Mouse (Mus musculus) lung, embryonic 16.5 days (tissue): Measurements from ENCODE around the gene Gm13271. TPM values are rescaled to one million over a fixed set of nuclear protein-coding genes. Genes with fewer than 3 reads are reported as not detected.
"Not testable (repeated sequence)": the region's sequence is repeated elsewhere in the genome, so short reads cannot be mapped to it uniquely, and the experiment has no call there.

Source experiments
- ATAC-seq: fragments of 200-750 bp; cut with Nextera tagmentation; 2 replicates; pipeline ENCODE4 v1.8.0; 2017; ENCODE audit warnings: low read depth, mild to moderate bottlenecking, moderate library complexity
- H3K27ac ChIP-seq: fragments of 300-500 bp; sonication (generic); 2 replicates; pipeline ENCODE4 v1.5.1; 2014; ENCODE audit warnings: mild to moderate bottlenecking, control low read depth, low read length
- H3K27me3 ChIP-seq: fragments of 300-500 bp; sonication (generic); 2 replicates; pipeline ENCODE4 v1.6.1; 2014; ENCODE audit warnings: low read depth, low read length, mixed read lengths; ENCODE audit not compliant: control insufficient read depth, insufficient read depth
- H3K36me3 ChIP-seq: fragments of 300-500 bp; sonication (generic); 2 replicates; pipeline ENCODE4 v1.6.1; 2014; ENCODE audit warnings: low read length; ENCODE audit not compliant: control insufficient read depth, insufficient read depth
- H3K4me1 ChIP-seq: fragments of 300-500 bp; sonication (generic); replicated peaks from 2 replicates; pipeline ENCODE4 v1.6.1; 2014; ENCODE audit warnings: low read length, mixed read lengths; ENCODE audit not compliant: control insufficient read depth, insufficient read depth
- H3K4me2 ChIP-seq: fragments of 300-500 bp; sonication (generic); 2 replicates; pipeline ENCODE4 v1.6.1; 2014; ENCODE audit warnings: low read depth, low read length, control low read depth
- H3K4me3 ChIP-seq: fragments of 300-500 bp; sonication (generic); 2 replicates; pipeline ENCODE4 v1.5.1; 2014; ENCODE audit warnings: mild to moderate bottlenecking, low read length, control low read depth
- H3K9ac ChIP-seq: fragments of 300-500 bp; sonication (generic); 2 replicates; pipeline ENCODE4 v1.6.1; 2014; ENCODE audit warnings: low read length, control low read depth
- H3K9me3 ChIP-seq: fragments of 300-500 bp; sonication (generic); 2 replicates; pipeline ENCODE4 v1.6.1; 2016; ENCODE audit warnings: low read length; ENCODE audit not compliant: control insufficient read depth
- WGBS: fragments of 180-500 bp; shearing (Covaris S2); extraction: QIAGEN DNeasy Blood & Tissue Kit; methylation state at CpG from one replicate; pipeline ENCODE4 v1.1.7; 2014; 5-methylcytosine and 5-hydroxymethylcytosine counted together
- polyA plus RNA-seq: library from polyadenylated mRNA; unstranded; fragments of >200 nt; fragmentation: Nextera tagmentation; extraction: Ambion mirVana; gene quantifications from 2 replicates; pipeline ENCODE4 v1.2.1, GENCODE M21; 2015

Gene Gm13271
- polyA plus RNA-seq, 1 experiment from 2014 or later, result not detected

DNA sequence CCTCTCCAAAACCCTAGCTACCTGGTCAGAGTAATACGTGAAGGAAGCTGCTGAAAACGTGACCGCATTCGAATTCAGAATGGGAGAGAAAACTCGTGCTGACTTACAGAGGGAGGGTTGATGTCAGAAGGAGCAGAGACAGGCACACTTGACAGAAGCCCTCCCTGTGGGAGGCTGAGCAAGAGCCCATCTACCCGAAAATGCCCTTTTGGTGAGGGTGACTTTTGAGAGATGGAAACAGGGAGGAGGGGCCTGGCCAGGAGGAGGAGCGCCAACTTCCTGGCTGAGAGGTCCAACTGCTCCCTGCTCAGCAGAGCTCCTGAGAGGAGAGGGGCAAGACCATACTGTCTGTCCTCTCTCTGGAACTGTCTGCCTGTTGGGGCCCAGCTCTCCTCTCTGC lies 44.7 kb downstream of the Gm13271 start, which contains the start of gene Gm13285:
Gm13285 (plus strand) TSS at position 301 of the 400 bp plus-strand sequence.
- 6% methylated on average over 2 of the region's 7 CpGs for WGBS
- H3K27ac ChIP-seq, ATAC-seq, H3K9ac ChIP-seq, H3K36me3 ChIP-seq, H3K4me1 ChIP-seq, H3K27me3 ChIP-seq, H3K9me3 ChIP-seq, H3K4me2 ChIP-seq, H3K4me3 ChIP-seq: not testable (repeated sequence)

DNA sequence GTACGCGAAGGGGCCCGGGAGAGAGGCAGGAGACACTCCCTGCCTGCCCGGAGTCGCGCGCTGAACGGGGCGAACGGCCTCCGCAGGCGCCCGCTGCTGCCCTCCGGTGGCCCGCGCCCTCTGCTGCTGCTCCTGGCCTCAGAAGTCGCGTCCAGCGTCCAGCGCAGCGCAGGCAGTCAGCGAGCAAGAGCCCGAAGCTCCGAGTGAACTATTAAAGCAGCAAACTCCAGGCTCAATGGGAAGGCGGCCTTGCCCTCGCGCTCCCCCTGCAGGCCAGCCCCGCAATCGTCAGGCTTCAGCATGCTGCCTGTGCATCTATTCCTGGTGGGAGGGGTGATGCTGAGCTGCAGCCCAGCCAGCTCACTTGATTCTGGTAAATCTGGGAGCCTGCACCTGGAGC lies 48.3 kb downstream of the Gm13271 start, which contains the start of gene Gm13287:
Gm13287 (plus strand) TSS at position 301 of the 400 bp plus-strand sequence.
- H3K27ac ChIP-seq, H3K4me1 ChIP-seq, H3K9me3 ChIP-seq, H3K4me2 ChIP-seq, H3K4me3 ChIP-seq, H3K9ac ChIP-seq, H3K36me3 ChIP-seq, H3K27me3 ChIP-seq, ATAC-seq: not testable (repeated sequence)
- WGBS, result no CpG with 5 or more reads among the region's 29 CpGs

Other genes with a start within 250 kb of the Gm13271 start
- gene Ifnb1, start 232.1 kb upstream of the Gm13271 start, polyA plus RNA-seq, result not detected in 2 replicates
- not detected in 2 replicates for gene Ifna15, start 196.6 kb upstream of the Gm13271 start, polyA plus RNA-seq
- gene Ifna14, start 183.1 kb upstream of the Gm13271 start, polyA plus RNA-seq, result not detected in 2 replicates
- gene Ifna9, start 162.5 kb upstream of the Gm13271 start, polyA plus RNA-seq, result not detected in 2 replicates
- gene Ifna12, start 151.5 kb upstream of the Gm13271 start, polyA plus RNA-seq, result not detected in 2 replicates
- gene C87499, start 120.5 kb upstream of the Gm13271 start, polyA plus RNA-seq, result not detected in 2 replicates
- gene Ifna13, start 110.4 kb upstream of the Gm13271 start, polyA plus RNA-seq, result not detected in 2 replicates
- gene Ifna16, start 77.9 kb upstream of the Gm13271 start, polyA plus RNA-seq, result not detected in 2 replicates
- not detected in 2 replicates for gene Ifna2, start 71.0 kb upstream of the Gm13271 start, polyA plus RNA-seq
- gene Ifnab, start 63.5 kb upstream of the Gm13271 start, polyA plus RNA-seq, result not detected in 2 replicates
- 0.82 and 1.2 TPM in 2 replicates for gene Gm26566, start 33.1 kb upstream of the Gm13271 start, polyA plus RNA-seq
- 88.1 and 91.8 TPM in 2 replicates for gene Klhl9, start 32.4 kb upstream of the Gm13271 start, polyA plus RNA-seq
- gene Gm13283, start 5.3 kb downstream of the Gm13271 start, polyA plus RNA-seq, result 0.31 TPM in 1 of 2 replicates, not detected in the other
- gene Gm13290, start 19.0 kb downstream of the Gm13271 start, polyA plus RNA-seq, result 0.38 and 0.49 TPM in 2 replicates
- not detected in 2 replicates for gene Gm13289, start 22.1 kb downstream of the Gm13271 start, polyA plus RNA-seq
- not detected in 2 replicates for gene Gm13272, start 25.0 kb downstream of the Gm13271 start, polyA plus RNA-seq
- 0.34 TPM in 1 of 2 replicates, not detected in the other for gene Ifnz, start 27.3 kb downstream of the Gm13271 start, polyA plus RNA-seq
- 0.36 and 1.2 TPM in 2 replicates for gene Gm13276, start 30.8 kb downstream of the Gm13271 start, polyA plus RNA-seq
- not detected in 2 replicates for gene Gm13277, start 33.8 kb downstream of the Gm13271 start, polyA plus RNA-seq
- gene Gm13278, start 36.7 kb downstream of the Gm13271 start, polyA plus RNA-seq, result not detected in 2 replicates
- gene Gm13275, start 39.6 kb downstream of the Gm13271 start, polyA plus RNA-seq, result not detected in 2 replicates
- gene Gm13279, start 42.5 kb downstream of the Gm13271 start, polyA plus RNA-seq, result not detected in 2 replicates
- gene Gm13285, start 44.8 kb downstream of the Gm13271 start, polyA plus RNA-seq, result 1.5 and 1.8 TPM in 2 replicates
- not detected in 2 replicates for gene Gm13287, start 48.4 kb downstream of the Gm13271 start, polyA plus RNA-seq
- gene Gm13288, start 50.7 kb downstream of the Gm13271 start, polyA plus RNA-seq, result not detected in 2 replicates
- not detected in 2 replicates for gene Ifna7, start 61.4 kb downstream of the Gm13271 start, polyA plus RNA-seq
- not detected in 2 replicates for gene Ifna11, start 65.1 kb downstream of the Gm13271 start, polyA plus RNA-seq
- gene Ifna6, start 72.5 kb downstream of the Gm13271 start, polyA plus RNA-seq, result not detected in 2 replicates
- gene Ifna5, start 80.7 kb downstream of the Gm13271 start, polyA plus RNA-seq, result not detected in 2 replicates
- gene Ifna4, start 87.0 kb downstream of the Gm13271 start, polyA plus RNA-seq, result not detected in 2 replicates
- gene Ifna1, start 95.2 kb downstream of the Gm13271 start, polyA plus RNA-seq, result not detected in 2 replicates
- not detected in 2 replicates for gene Ifne, start 125.3 kb downstream of the Gm13271 start, polyA plus RNA-seq